Mouse (Mus musculus): ENCODE measurements around the gene Slc11a1.

DNA sequence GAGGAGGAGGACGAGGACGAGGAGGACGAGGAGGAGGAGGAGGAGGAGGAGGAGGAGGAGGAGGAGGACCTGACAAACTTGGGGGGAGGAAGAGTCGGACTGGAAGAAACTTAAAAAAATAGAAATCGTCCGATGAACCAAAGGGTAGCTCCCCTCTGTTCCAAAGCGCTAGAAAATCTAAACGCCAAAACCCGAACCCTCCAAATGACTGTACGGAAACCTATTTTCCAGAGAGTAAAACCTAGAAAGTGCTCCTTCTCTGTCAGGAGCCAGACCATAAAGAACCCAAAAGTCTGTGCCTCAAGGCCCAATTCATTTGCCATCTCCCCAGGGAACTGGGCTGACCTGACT, 11.3 kb downstream of the Slc11a1 start:
- TF ChIP-seq CTCF (IDR thresholded peaks at IDR 0.05; ENCODE audit: low read depth, low read length) (no peak), GATA1 (IDR thresholded peaks at IDR 0.05; ENCODE audit: borderline replicate concordance, low read length) (no peak), TAL1 (conservative IDR thresholded peaks at IDR 0.05; ENCODE audit: low read depth, low read length) (no peak), GATA2 (IDR thresholded peaks at IDR 0.05; ENCODE audit: borderline replicate concordance, low read depth, low read length) (no peak)

All from G1E (cell line).